Mouse (Mus musculus) embryo, embryonic 10.5 days (tissue): Measurements from ENCODE around the gene F9.
"Not testable (repeated sequence)": the region's sequence is repeated elsewhere in the genome, so short reads cannot be mapped to it uniquely, and the experiment has no call there.

Source experiments
- DNase-seq: peaks from one replicate; pipeline ENCODE4 v3.0.0-alpha.2; 2015; ENCODE audit warnings: low spot score

The F9 gene

GRCm38 (mm10) chrX:59999221-60000083 is at the start of gene F9:
F9 (plus strand) TSS chrX:59999464.
- DNase-seq: no peak

- not testable (repeated sequence) for DNase-seq
These were observed 29.5 kb upstream of the F9 start for GRCm38 (mm10) chrX:59969767-59970166.

GRCm38 (mm10) chrX:60000084-60000443 is 800 bp downstream of the F9 start:
- no peak for DNase-seq

GRCm38 (mm10) chrX:60001461-60001860 is 2.2 kb downstream of the F9 start:
- DNase-seq: no peak

- DNase-seq: peak; percentile 43
These were observed 13.9 kb downstream of the F9 start for GRCm38 (mm10) chrX:60013084-60013676.

- no peak for DNase-seq
These were observed 15.3 kb downstream of the F9 start for GRCm38 (mm10) chrX:60014588-60014987.

- no peak for DNase-seq
These were observed 21.7 kb downstream of the F9 start for GRCm38 (mm10) chrX:60021007-60021406.

- no peak for DNase-seq
These were observed 22.3 kb downstream of the F9 start for GRCm38 (mm10) chrX:60021595-60021994.

- DNase-seq: peak; percentile 59
These were observed 27.4 kb downstream of the F9 start for GRCm38 (mm10) chrX:60026654-60027053.

GRCm38 (mm10) chrX:60054745-60055144 is 55.5 kb downstream of the F9 start:
- DNase-seq: no peak

- no peak for DNase-seq
These were observed 55.9 kb downstream of the F9 start for GRCm38 (mm10) chrX:60055185-60055584.

GRCm38 (mm10) chrX:60075359-60075758 is 76.1 kb downstream of the F9 start:
- DNase-seq: no peak
